Mouse (Mus musculus) lung, embryonic 14.5 days (tissue): ENCODE data around the gene Fkbp14. TPM values are rescaled to one million over a fixed set of nuclear protein-coding genes. Genes with fewer than 3 reads are reported as not detected.

ENCODE experiments used
- ATAC-seq: fragments of 200-750 bp; cut with Nextera tagmentation; 2 replicates; pipeline ENCODE4 v1.8.0; 2017; ENCODE audit warnings: mild to moderate bottlenecking, moderate TSS enrichment, moderate library complexity; ENCODE audit not compliant: insufficient read depth
- DNase-seq: peaks from one replicate; pipeline ENCODE4 v3.0.0-alpha.2; 2015
- H3K27ac ChIP-seq: fragments of 300-500 bp; sonication (generic); 2 replicates; pipeline ENCODE4 v1.5.1; 2014; ENCODE audit warnings: low read depth, mild to moderate bottlenecking, moderate library complexity
- H3K27me3 ChIP-seq: fragments of 300-500 bp; sonication (generic); 2 replicates; pipeline ENCODE4 v1.6.1; 2014; ENCODE audit warnings: low read length, control low read depth; ENCODE audit not compliant: insufficient read depth
- H3K36me3 ChIP-seq: fragments of 300-500 bp; sonication (generic); 2 replicates; pipeline ENCODE4 v1.6.1; 2014; ENCODE audit warnings: control low read depth; ENCODE audit not compliant: insufficient read depth
- H3K4me1 ChIP-seq: fragments of 300-500 bp; sonication (generic); 2 replicates; pipeline ENCODE4 v1.6.1; 2014; ENCODE audit warnings: antibody characterized with exemption, control low read depth; ENCODE audit not compliant: insufficient read depth
- H3K4me2 ChIP-seq: fragments of 300-500 bp; sonication (generic); 2 replicates; pipeline ENCODE4 v1.6.1; 2014; ENCODE audit warnings: mild to moderate bottlenecking
- H3K4me3 ChIP-seq: fragments of 300-500 bp; sonication (generic); 2 replicates; pipeline ENCODE4 v1.5.1; 2014; ENCODE audit warnings: low read depth, low read length
- H3K9ac ChIP-seq: fragments of 300-500 bp; sonication (generic); 2 replicates; pipeline ENCODE4 v1.6.1; 2014
- H3K9me3 ChIP-seq: fragments of 300-500 bp; sonication (generic); 2 replicates; pipeline ENCODE4 v1.6.1; 2016; ENCODE audit warnings: low read depth, low read length, control low read depth
- CTCF ChIP-seq: IDR thresholded peaks from 2 replicates; pipeline ENCODE4 v1.5.1; 2016; ENCODE audit warnings: antibody characterized with exemption, low read depth
- WGBS: fragments of 180-500 bp; shearing (Covaris S2); extraction: QIAGEN DNeasy Blood & Tissue Kit; methylation state at CpG from one replicate; pipeline ENCODE4 v1.1.7; 2014; 5-methylcytosine and 5-hydroxymethylcytosine counted together
- polyA plus RNA-seq: library from polyadenylated mRNA; unstranded; fragments of >200 nt; fragmentation: Nextera tagmentation; extraction: Ambion mirVana; gene quantifications from 2 replicates; pipeline ENCODE4 v1.2.1, GENCODE M21; 2014

Gene Fkbp14
- polyA plus RNA-seq, 1 experiment from 2014 or later: 21.5 TPM

DNA sequence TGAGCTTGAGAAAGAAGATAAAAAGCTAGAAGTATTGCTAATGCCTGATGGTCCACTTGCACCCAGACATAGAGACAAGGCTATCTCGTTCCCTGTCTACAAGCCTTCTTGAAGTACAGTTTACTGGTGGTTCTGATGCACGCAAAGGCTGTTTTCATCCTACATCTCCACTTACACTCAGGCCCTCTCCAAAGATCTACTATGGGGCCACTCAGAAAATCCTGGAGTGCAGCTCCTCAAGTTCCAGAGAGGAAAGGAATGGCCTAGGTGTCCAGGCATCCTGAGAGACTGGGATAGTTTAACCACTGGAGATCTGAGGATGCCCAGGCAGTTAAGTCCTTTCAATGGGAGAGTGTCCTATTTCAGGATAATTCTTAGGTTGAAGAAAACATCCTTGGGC lies 6.4 kb downstream of the Fkbp14 start:
- peaks cover 9% of the 10 kb centered on the region; the same call in 1 of the 2 replicates for H3K4me1 ChIP-seq
- no peak overlapping the region for H3K27ac ChIP-seq
- 88% methylated on average over 2 of the region's 2 CpGs for WGBS
- ATAC-seq (no peak), DNase-seq (no peak)
- no peaks in the 10 kb centered on the region for H3K9me3 ChIP-seq
- no peak overlapping the region for H3K4me2 ChIP-seq
- no peak for TF ChIP-seq CTCF
- no peaks in the 10 kb centered on the region for H3K36me3 ChIP-seq
- no peaks in the 10 kb centered on the region for H3K27me3 ChIP-seq
- H3K9ac ChIP-seq: no peak overlapping the region
- H3K4me3 ChIP-seq: no peak overlapping the region

- no peaks in the 10 kb centered on the region for H3K9me3 ChIP-seq
- no peak for ATAC-seq
- no peak overlapping the region for H3K4me3 ChIP-seq
- 0 out of 2 replicates have a peak, but pooled peaks cover 5% of the 10 kb centered on the region for H3K36me3 ChIP-seq
- no peak overlapping the region for H3K27ac ChIP-seq
- DNase-seq: no peak
- no peak for TF ChIP-seq CTCF
- H3K4me2 ChIP-seq: no peak overlapping the region
- 61% methylated on average over 1 of the region's 1 CpGs for WGBS
- no peaks in the 10 kb centered on the region for H3K27me3 ChIP-seq
- H3K9ac ChIP-seq: no peak overlapping the region
- H3K4me1 ChIP-seq: peaks cover 9% of the 10 kb centered on the region; the same call in 1 of the 2 replicates
Measured at GRCm38 (mm10) chr6:54588212-54588611, 8.9 kb downstream of the Fkbp14 start.

- Histone ChIP-seq H3K9me3 (no peaks in the 10 kb centered on the region), H3K36me3 (peaks cover 6% of the 10 kb centered on the region; the same call in 1 of the 2 replicates), H3K9ac (no peak overlapping the region), H3K4me3 (no peak overlapping the region), H3K27ac (no peak overlapping the region), H3K4me1 (peaks cover 9% of the 10 kb centered on the region; the same call in 1 of the 2 replicates), H3K4me2 (no peak overlapping the region), H3K27me3 (no peaks in the 10 kb centered on the region)
- no peak for ATAC-seq
- WGBS: 57% methylated on average over 4 of the region's 4 CpGs
- TF ChIP-seq CTCF: no peak
- no peak for DNase-seq
Measured at GRCm38 (mm10) chr6:54587683-54588082, 9.4 kb downstream of the Fkbp14 start.

DNA sequence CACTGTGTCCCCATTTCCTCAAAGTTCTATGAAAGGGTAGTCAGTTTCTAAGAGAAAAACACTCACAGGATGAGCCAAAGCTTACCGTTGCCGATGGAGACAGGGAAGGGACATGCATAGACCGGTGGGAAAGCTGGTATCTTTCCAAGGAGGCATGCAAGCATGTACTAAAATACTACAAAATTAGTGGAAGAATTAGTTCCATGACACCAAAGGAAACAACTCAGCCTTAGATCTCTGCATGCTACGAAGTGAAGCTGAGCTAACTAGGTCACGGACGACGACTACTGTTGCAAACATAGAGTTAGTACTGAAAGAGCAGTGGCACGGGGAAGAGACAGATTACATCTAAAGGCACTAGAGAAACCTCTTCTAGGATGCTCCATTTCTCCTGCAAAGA lies 10.2 kb downstream of the Fkbp14 start:
- no peak overlapping the region for H3K4me3 ChIP-seq
- 82% methylated on average over 8 of the region's 8 CpGs for whole genome bisulfite sequencing
- H3K9ac ChIP-seq: no peak overlapping the region
- no peaks in the 10 kb centered on the region for H3K9me3 ChIP-seq
- H3K4me1 ChIP-seq: peaks cover 6% of the 10 kb centered on the region; the same call in 1 of the 2 replicates
- DNase-seq (no peak), ATAC-seq (no peak)
- H3K27ac ChIP-seq: no peak overlapping the region
- no peak for TF ChIP-seq CTCF
- H3K36me3 ChIP-seq: peaks cover 10% of the 10 kb centered on the region; the same call in 1 of the 2 replicates
- no peaks in the 10 kb centered on the region for H3K27me3 ChIP-seq
- no peak overlapping the region for H3K4me2 ChIP-seq

DNA sequence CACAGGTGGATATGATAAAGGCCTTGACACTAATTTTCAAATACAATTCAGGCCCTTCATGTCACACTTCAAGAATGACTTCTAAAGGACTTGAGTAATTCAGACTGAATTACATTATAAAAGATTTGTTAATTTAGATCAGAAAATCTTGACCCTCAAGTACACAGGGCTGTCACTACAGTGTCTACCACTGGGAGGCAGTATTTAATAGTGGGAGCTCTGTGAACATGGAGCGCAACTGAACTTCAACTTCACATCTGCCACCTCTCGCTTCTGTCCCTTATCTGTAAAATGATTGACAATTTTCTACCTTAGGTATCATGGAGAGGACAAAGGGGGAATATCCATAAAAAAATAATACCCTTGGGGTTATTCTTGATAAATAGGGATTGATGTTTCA lies 10.9 kb downstream of the Fkbp14 start:
- ATAC-seq (no peak; the same call in 1 of the 2 replicates), DNase-seq (peak; percentile 86)
- TF ChIP-seq CTCF: peak; percentile 78
- Histone ChIP-seq H3K4me1 (no peaks in the 10 kb centered on the region), H3K9ac (no peak overlapping the region), H3K4me2 (no peak overlapping the region), H3K4me3 (no peak overlapping the region), H3K36me3 (peaks cover 14% of the 10 kb centered on the region), H3K27me3 (no peaks in the 10 kb centered on the region), H3K9me3 (no peaks in the 10 kb centered on the region), H3K27ac (no peak overlapping the region)
- 32% methylated on average over 2 of the region's 2 CpGs for WGBS

DNA sequence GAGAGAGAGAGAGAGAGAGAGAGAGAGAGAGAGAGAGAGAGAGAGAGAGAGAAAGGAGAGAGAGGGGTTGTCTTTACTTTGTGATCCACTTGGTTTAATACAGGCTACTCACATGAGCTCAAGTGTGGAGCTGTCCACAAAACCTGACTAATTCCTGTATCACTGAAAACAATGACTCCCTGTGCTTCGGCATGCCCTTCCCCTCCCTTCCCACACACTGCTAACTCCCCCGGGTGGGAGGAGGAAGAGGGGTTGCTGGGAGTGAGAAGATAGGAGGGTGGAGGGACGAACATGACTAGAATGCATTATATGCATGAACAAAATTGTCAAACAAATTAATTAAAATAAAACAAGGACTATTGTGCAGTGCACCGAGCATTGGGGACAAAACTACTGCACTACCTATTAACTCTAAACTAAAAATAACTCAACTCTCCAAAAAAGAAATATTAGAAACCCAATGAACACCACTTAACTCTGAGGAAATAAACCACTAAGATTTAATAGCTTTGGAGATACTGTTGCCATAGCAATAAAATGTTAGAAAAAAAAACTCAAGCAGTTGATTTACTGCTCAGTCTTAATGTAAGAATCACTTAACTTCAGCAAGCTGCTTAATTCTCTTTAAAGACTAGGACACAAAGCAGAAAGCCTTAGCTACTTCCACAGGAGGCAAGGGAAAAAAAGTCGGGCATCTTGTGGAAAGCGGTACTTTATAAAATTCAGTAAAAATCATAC lies 23.7 kb downstream of the Fkbp14 start:
- no peak for TF ChIP-seq CTCF
- DNase-seq: no peak
- Histone ChIP-seq H3K27ac (no peak overlapping the region), H3K27me3 (no peaks in the 10 kb centered on the region), H3K4me2 (no peak overlapping the region), H3K36me3 (no peaks in the 10 kb centered on the region), H3K4me3 (no peak overlapping the region), H3K9me3 (no peaks in the 10 kb centered on the region), H3K4me1 (no peaks in the 10 kb centered on the region), H3K9ac (no peak overlapping the region)
- WGBS: 39% methylated on average over 6 of the region's 6 CpGs
- no peak; the same call in 1 of the 2 replicates for ATAC-seq

- Histone ChIP-seq H3K4me1 (peaks cover 3% of the 10 kb centered on the region; the same call in 1 of the 2 replicates), H3K36me3 (no peaks in the 10 kb centered on the region), H3K9me3 (no peaks in the 10 kb centered on the region), H3K27ac (no peak overlapping the region), H3K9ac (no peak overlapping the region), H3K4me3 (no peak overlapping the region), H3K27me3 (peaks cover 17% of the 10 kb centered on the region), H3K4me2 (no peak overlapping the region)
- no peak for ATAC-seq
- TF ChIP-seq CTCF: no peak
- DNase-seq: no peak
- 44% methylated on average over 7 of the region's 7 CpGs for WGBS
Measured at GRCm38 (mm10) chr6:54569776-54570175, 27.3 kb downstream of the Fkbp14 start.
